Mouse (Mus musculus) lung, adult 10 weeks (tissue): Measurements from ENCODE around the gene 1700013G24Rik. TPM values are rescaled to one million over a fixed set of nuclear protein-coding genes. Genes with fewer than 3 reads are reported as not detected.

Experiments
- polyA plus RNA-seq: library from polyadenylated mRNA; stranded (reverse); fragments of 350-450 nt; fragmentation: Illumina TruSeq; extraction: RNeasy Lipid Tissue Mini Kit (QIAGEN cat#74804); gene quantifications from one replicate; pipeline ENCODE4 v1.2.3, GENCODE M21; 2014; ENCODE audit warnings: low read depth, low replicate concordance; ENCODE audit not compliant: insufficient read depth

The 1700013G24Rik gene
- polyA plus RNA-seq, result not detected

DNA sequence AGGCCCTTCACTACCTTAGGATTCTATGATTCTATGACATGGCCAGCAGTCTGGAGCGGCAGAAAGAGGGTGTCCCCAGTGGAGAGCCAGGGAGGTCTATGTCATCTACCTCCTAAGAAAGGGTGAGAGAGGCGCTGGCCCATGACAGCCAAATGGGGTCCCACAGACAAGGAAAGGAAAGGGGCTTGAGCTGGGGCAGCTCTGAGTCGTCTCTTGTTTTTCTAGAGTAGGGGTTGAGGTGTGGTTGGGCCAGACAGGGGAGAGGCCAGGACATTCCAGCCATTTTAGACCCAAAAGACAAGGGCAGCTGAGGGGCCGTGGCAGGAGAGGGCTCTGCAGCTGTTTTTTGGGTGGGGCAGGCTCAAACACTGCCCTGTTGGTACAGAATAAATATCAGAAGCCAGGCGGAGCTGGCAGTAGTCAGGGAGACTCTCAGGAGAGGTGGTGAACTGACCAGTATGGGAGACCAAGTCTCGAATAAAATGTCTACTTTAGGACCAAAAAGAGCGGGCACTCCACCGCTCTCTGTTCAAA, at the start of gene 1700013G24Rik:
Gene 1700013G24Rik, plus strand, starts transcription at position 51 of the 534 bp plus-strand sequence.

GRCm38 (mm10) chr4:137409691-137410090, 43.4 kb upstream of the 1700013G24Rik start, which contains the start of gene Cela3a:
Cela3a (minus strand) TSS chr4:137409791.

GRCm38 (mm10) chr4:137430502-137430901, 22.6 kb upstream of the 1700013G24Rik start, which contains the start of gene Cela3b:
Cela3b (minus strand) TSS chr4:137430540.

DNA sequence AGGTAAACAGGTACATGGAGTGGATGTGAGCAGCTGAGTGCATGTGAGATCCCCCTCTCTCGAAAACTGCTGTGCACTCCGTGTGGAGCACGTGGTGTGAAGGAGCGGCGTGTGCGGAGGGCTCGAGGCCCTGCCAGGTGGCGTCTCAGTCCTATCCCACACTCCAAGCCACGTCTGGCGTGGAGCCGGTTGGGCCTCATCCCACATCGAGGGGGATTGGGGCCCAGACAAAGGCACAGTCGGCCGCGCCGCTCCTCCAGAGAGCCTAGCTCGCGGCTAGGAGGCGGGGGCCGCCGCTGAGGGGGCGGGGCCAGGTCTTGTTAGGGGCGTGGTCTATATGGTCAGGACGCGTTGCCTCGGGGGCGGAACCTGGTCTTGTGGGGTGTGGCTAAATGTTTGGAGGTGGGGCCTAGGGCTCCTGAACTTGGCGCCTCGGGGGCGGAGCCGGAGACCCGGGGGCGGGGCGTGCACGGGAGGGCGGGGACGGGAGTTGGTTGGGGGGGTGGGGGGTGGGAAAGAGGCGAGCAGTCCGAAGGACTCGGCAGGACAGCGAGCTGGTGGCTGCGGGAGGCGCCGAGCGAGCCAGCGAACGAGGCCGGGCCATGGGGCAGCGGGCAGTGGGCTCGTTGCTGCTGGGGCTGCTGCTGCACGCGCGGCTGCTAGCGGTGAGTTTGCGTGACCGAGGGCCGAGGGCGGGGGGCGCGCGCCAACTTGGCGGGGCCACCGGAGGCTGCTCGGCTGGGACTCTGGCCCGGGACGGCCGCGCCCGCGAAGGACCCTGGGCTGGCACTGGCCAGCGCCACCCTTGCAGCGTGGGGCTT, 15.4 kb downstream of the 1700013G24Rik start, which contains the start of gene Hspg2:
Gene Hspg2, plus strand, starts transcription at position 510 of the 821 bp plus-strand sequence.

Other genes with a start within 250 kb of the 1700013G24Rik start
- gene Wnt4, start 175.8 kb upstream of the 1700013G24Rik start, polyA plus RNA-seq, result 5.3 TPM
- gene Cdc42, start 95.6 kb upstream of the 1700013G24Rik start, polyA plus RNA-seq, result 333 TPM
- not detected for gene Cela3a, start 43.5 kb upstream of the 1700013G24Rik start, polyA plus RNA-seq
- not detected for gene Cela3b, start 22.7 kb upstream of the 1700013G24Rik start, polyA plus RNA-seq
- gene Hspg2, start 15.5 kb downstream of the 1700013G24Rik start, polyA plus RNA-seq, result 36.0 TPM
- gene Ldlrad2, start 121.3 kb downstream of the 1700013G24Rik start, polyA plus RNA-seq, result not detected
- 28.4 TPM for gene Usp48, start 140.5 kb downstream of the 1700013G24Rik start, polyA plus RNA-seq
- gene Rap1gap, start 211.4 kb downstream of the 1700013G24Rik start, polyA plus RNA-seq, result 19.5 TPM